Mouse (Mus musculus) stomach, postnatal 0 days (tissue): ENCODE results near the gene Phf20. TPM values are rescaled to one million over a fixed set of nuclear protein-coding genes. Genes with fewer than 3 reads are reported as not detected.

Experiments
- ATAC-seq: fragments of 200-750 bp; cut with Nextera tagmentation; 2 replicates; pipeline ENCODE4 v1.8.0; 2017; ENCODE audit not compliant: low FRiP score, low TSS enrichment
- DNase-seq: peaks from one replicate; pipeline ENCODE4 v3.0.0-alpha.2; 2016; ENCODE audit warnings: low spot score
- H3K27ac ChIP-seq: fragments of 300-500 bp; sonication (generic); replicated peaks from 2 replicates; pipeline ENCODE4 v1.5.1; 2014; ENCODE audit warnings: mild to moderate bottlenecking, control low read depth
- H3K27me3 ChIP-seq: fragments of 300-500 bp; sonication (generic); 2 replicates; pipeline ENCODE4 v1.6.1; 2014; ENCODE audit warnings: low read length; ENCODE audit not compliant: control insufficient read depth, insufficient read depth
- H3K36me3 ChIP-seq: fragments of 300-500 bp; sonication (generic); 2 replicates; pipeline ENCODE4 v1.6.1; 2014; ENCODE audit warnings: low read length, mixed read lengths; ENCODE audit not compliant: control insufficient read depth, insufficient read depth
- H3K4me1 ChIP-seq: fragments of 300-500 bp; sonication (generic); replicated peaks from 2 replicates; pipeline ENCODE4 v1.6.1; 2014; ENCODE audit warnings: antibody characterized with exemption; ENCODE audit not compliant: control insufficient read depth, insufficient read depth
- H3K4me2 ChIP-seq: fragments of 300-500 bp; sonication (generic); replicated peaks from 2 replicates; pipeline ENCODE4 v1.6.1; 2014; ENCODE audit warnings: low read depth, mild to moderate bottlenecking, control low read depth, moderate library complexity
- H3K4me3 ChIP-seq: fragments of 300-500 bp; sonication (generic); 2 replicates; pipeline ENCODE4 v1.5.1; 2014; ENCODE audit warnings: low read depth, low read length, control low read depth
- H3K9ac ChIP-seq: fragments of 300-500 bp; sonication (generic); 2 replicates; pipeline ENCODE4 v1.6.1; 2014; ENCODE audit warnings: mild to moderate bottlenecking, low read length, control low read depth, mixed read lengths
- H3K9me3 ChIP-seq: fragments of 300-500 bp; sonication (generic); 2 replicates; pipeline ENCODE4 v1.6.1; 2016; ENCODE audit warnings: low read length; ENCODE audit not compliant: control insufficient read depth
- CTCF ChIP-seq: IDR thresholded peaks from 2 replicates; pipeline ENCODE4 v1.5.1; 2016; ENCODE audit warnings: antibody characterized with exemption, low read depth, mild to moderate bottlenecking, moderate library complexity
- EP300 ChIP-seq: optimal IDR thresholded peaks from 2 replicates; pipeline ENCODE3; 2016; ENCODE audit warnings: antibody characterized with exemption
- WGBS: fragments of 180-500 bp; shearing (Covaris S2); extraction: QIAGEN DNeasy Blood & Tissue Kit; methylation state at CpG from one replicate; pipeline ENCODE4 v1.1.7; 2014; 5-methylcytosine and 5-hydroxymethylcytosine counted together
- polyA plus RNA-seq: library from polyadenylated mRNA; unstranded; fragments of >200 nt; fragmentation: Nextera tagmentation; extraction: Ambion mirVana; gene quantifications from 2 replicates; pipeline ENCODE4 v1.2.1, GENCODE M21; 2015

Phf20 gene
- polyA plus RNA-seq, 1 experiment from 2014 or later, result 28.4 TPM

GRCm38 (mm10) chr2:156194571-156194970 is 1.7 kb upstream of the Phf20 start:
- Histone ChIP-seq H3K4me3 (no peak overlapping the region), H3K9me3 (no peaks in the 10 kb centered on the region), H3K36me3 (no peaks in the 10 kb centered on the region), H3K27ac (no peak overlapping the region), H3K4me1 (no peaks in the 10 kb centered on the region), H3K9ac (no peak overlapping the region), H3K4me2 (no peak overlapping the region), H3K27me3 (no peaks in the 10 kb centered on the region)
- no peak for DNase-seq
- TF ChIP-seq EP300, result no peak
- TF ChIP-seq CTCF, result no peak
- ATAC-seq, result no peak

- Histone ChIP-seq H3K9me3 (no peaks in the 10 kb centered on the region), H3K4me2 (peak overlapping the region; percentile 79), H3K4me3 (peak overlapping the region; percentile 61), H3K27ac (peak overlapping the region; percentile 97), H3K4me1 (no peaks in the 10 kb centered on the region), H3K9ac (peak overlapping the region; percentile 79), H3K27me3 (no peaks in the 10 kb centered on the region), H3K36me3 (no peaks in the 10 kb centered on the region)
- TF ChIP-seq CTCF (no peak; the same call in 1 of the 2 replicates), EP300 (no peak)
- 4% methylated on average over 17 of the region's 17 CpGs for WGBS
- DNase-seq (no peak), ATAC-seq (no peak)
These were observed 1.1 kb downstream of the Phf20 start for GRCm38 (mm10) chr2:156197129-156197911.

- Histone ChIP-seq H3K9me3 (no peaks in the 10 kb centered on the region), H3K9ac (no peak overlapping the region), H3K4me1 (0 out of 2 replicates have a peak, but pooled peaks cover 4% of the 10 kb centered on the region), H3K27me3 (no peaks in the 10 kb centered on the region), H3K4me2 (no peak overlapping the region), H3K4me3 (no peak overlapping the region), H3K27ac (no peak overlapping the region), H3K36me3 (peaks cover 3% of the 10 kb centered on the region; the same call in 1 of the 2 replicates)
- no peak for ATAC-seq
- 66% methylated on average over 3 of the region's 3 CpGs for WGBS
- no peak for DNase-seq
- no peak for TF ChIP-seq EP300
- TF ChIP-seq CTCF, result no peak
These were observed 3.7 kb downstream of the Phf20 start for GRCm38 (mm10) chr2:156199944-156200343.

GRCm38 (mm10) chr2:156201486-156201885 is 5.2 kb downstream of the Phf20 start:
- DNase-seq (no peak), ATAC-seq (no peak)
- WGBS, result 86% methylated on average over 4 of the region's 4 CpGs
- Histone ChIP-seq H3K4me3 (no peak overlapping the region), H3K9me3 (no peaks in the 10 kb centered on the region), H3K36me3 (peaks cover 3% of the 10 kb centered on the region; the same call in 1 of the 2 replicates), H3K27ac (no peak overlapping the region), H3K9ac (no peak overlapping the region), H3K4me2 (no peak overlapping the region), H3K27me3 (no peaks in the 10 kb centered on the region), H3K4me1 (0 out of 2 replicates have a peak, but pooled peaks cover 4% of the 10 kb centered on the region)
- TF ChIP-seq CTCF, result no peak
- no peak for TF ChIP-seq EP300

- Histone ChIP-seq H3K27ac (peak overlapping the region; percentile 13), H3K36me3 (peaks cover 3% of the 10 kb centered on the region; the same call in 1 of the 2 replicates), H3K4me2 (no peak overlapping the region), H3K9me3 (no peaks in the 10 kb centered on the region), H3K27me3 (no peaks in the 10 kb centered on the region), H3K4me1 (0 out of 2 replicates have a peak, but pooled peaks cover 4% of the 10 kb centered on the region), H3K4me3 (no peak overlapping the region), H3K9ac (no peak overlapping the region)
- TF ChIP-seq EP300, result no peak
- no peak for TF ChIP-seq CTCF
- 24% methylated on average over 3 of the region's 3 CpGs for WGBS
- ATAC-seq (peak; percentile 41), DNase-seq (peak; percentile 38)
These were observed 6.7 kb downstream of the Phf20 start for GRCm38 (mm10) chr2:156202848-156203437.

- ATAC-seq, result no peak
These were observed 7.7 kb downstream of the Phf20 start for GRCm38 (mm10) chr2:156203917-156204316.

More at GRCm38 (mm10) chr2:156203917-156204316, 7.7 kb downstream of the Phf20 start:
- no peak for DNase-seq
- TF ChIP-seq CTCF (peak; percentile 54), EP300 (no peak)
- H3K9ac ChIP-seq, result no peak overlapping the region
- H3K27me3 ChIP-seq, result no peaks in the 10 kb centered on the region
- H3K27ac ChIP-seq, result no peak overlapping the region
- H3K4me2 ChIP-seq, result no peak overlapping the region
- H3K4me1 ChIP-seq, result 0 out of 2 replicates have a peak, but pooled peaks cover 4% of the 10 kb centered on the region
- WGBS, result 77% methylated on average over 6 of the region's 6 CpGs
- peaks cover 3% of the 10 kb centered on the region; the same call in 1 of the 2 replicates for H3K36me3 ChIP-seq
- no peaks in the 10 kb centered on the region for H3K9me3 ChIP-seq
- H3K4me3 ChIP-seq, result no peak overlapping the region
